Comparison of ENCODE assay signal across 18 mouse cellular contexts in the genomic region with DNA sequence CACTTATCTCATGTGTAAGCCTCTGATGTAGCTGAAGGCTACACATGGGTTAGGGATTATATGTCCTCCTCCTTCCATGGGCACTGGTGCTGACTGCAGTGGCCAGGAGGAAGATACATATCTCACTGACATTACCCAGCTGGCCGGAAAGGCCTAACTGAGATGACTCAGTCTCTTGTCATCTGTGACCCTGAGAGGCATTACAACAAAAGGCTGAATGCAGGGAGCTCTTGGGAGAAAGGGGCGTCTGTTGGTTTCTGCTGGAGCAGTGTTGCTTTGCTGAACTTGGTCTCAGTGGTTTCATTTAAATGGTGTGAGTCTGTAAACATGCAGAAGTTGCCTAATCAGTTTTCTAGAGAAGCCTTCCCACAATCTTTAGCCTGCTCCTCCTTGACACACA.
DNase-seq lines count a peak whose midpoint lies in the region; ATAC-seq and TF ChIP-seq lines count a peak whose summit lies in the region.
"Had no signal": no experiment of that assay in that cellular context is flagged by ENCODE, and none has a peak within 500 bp of the region (broad histone marks: within the 10 kb centered on the region; RNA-seq: fewer than 3 reads in every experiment).

No protein-coding gene starts in this region.

- H3K27ac ChIP-seq in heart, embryonic 11.5 days (ENCODE audit: low read depth, low read length) = no peak overlapping the region
- H3K27ac ChIP-seq in embryonic fibroblast, embryonic 13.5 days (ENCODE audit: insufficient read depth, low read length) = peak overlapping the region; percentile 45; the same call in 1 of the 2 replicates
- H3K27ac ChIP-seq in forebrain, postnatal 0 days (ENCODE audit: low read depth, low read length) = no peak overlapping the region
- H3K27ac ChIP-seq: embryonic facial prominence, embryonic 13.5 days; forebrain, embryonic 15.5 days; hindbrain, embryonic 10.5 days; liver, embryonic 14.5 days; midbrain, embryonic 12.5 days had no signal

- DNase-seq in heart, adult 18-20 months = peak; percentile 14 to 29
- DNase-seq in 3T3-L1 (ENCODE audit: low read depth, low spot score) = peak; percentile 77
- peak; percentile 32 for DNase-seq in NIH3T3 (ENCODE audit: low read depth)
- no peak for DNase-seq in spleen, adult 18-20 months
- no peak for DNase-seq in testis, postnatal 14 days (ENCODE audit: low spot score)
- DNase-seq in forebrain, postnatal 0 days = no peak
- DNase-seq: cerebellum, adult 11-12 months; left cerebral cortex, postnatal 4 days; lung, postnatal 14 days; right cerebral cortex, postnatal 14 days had no signal

- no peak for TF ChIP-seq CTCF in embryonic fibroblast, embryonic 13.5 days (IDR thresholded peaks at IDR 0.05; ENCODE audit: borderline replicate concordance, insufficient read depth, low read length)
- no peak for TF ChIP-seq CTCF in forebrain, postnatal 0 days (IDR thresholded peaks at IDR 0.05; ENCODE audit: low read depth)

- TF ChIP-seq POLR2A in embryonic fibroblast, embryonic 13.5 days (IDR thresholded peaks at IDR 0.05; ENCODE audit: low read depth, low read length) = no peak

- WGBS in heart, embryonic 11.5 days (ENCODE audit: insufficient replicate concordance) = 19% methylated on average over 2 of the region's 2 CpGs
- 67% methylated on average over 2 of the region's 2 CpGs for WGBS in forebrain, postnatal 0 days

- ATAC-seq in heart, embryonic 11.5 days (replicated peaks; ENCODE audit: insufficient number of reproducible peaks, low FRiP score, low TSS enrichment) = no peak
- no peak for ATAC-seq in forebrain, postnatal 0 days
- ATAC-seq: CD4-positive, CD25-positive, alpha-beta regulatory T cell, adult 4 months; forebrain, embryonic 15.5 days had no signal

- H3K9ac ChIP-seq in heart, embryonic 11.5 days (ENCODE audit: low read depth, low read length) = no peak overlapping the region
- no peak overlapping the region for H3K9ac ChIP-seq in forebrain, postnatal 0 days
- H3K9ac ChIP-seq: embryonic facial prominence, embryonic 13.5 days; forebrain, embryonic 15.5 days; liver, embryonic 14.5 days; midbrain, embryonic 12.5 days had no signal

- H3K4me2 ChIP-seq in heart, embryonic 11.5 days = no peak overlapping the region
- no peak overlapping the region for H3K4me2 ChIP-seq in forebrain, postnatal 0 days (ENCODE audit: low read depth)
- H3K4me2 ChIP-seq: embryonic facial prominence, embryonic 13.5 days; forebrain, embryonic 15.5 days; midbrain, embryonic 12.5 days had no signal

- no peaks in the 10 kb centered on the region for H3K9me3 ChIP-seq in heart, embryonic 11.5 days (replicated peaks; ENCODE audit: control insufficient read depth, low read length)
- no peaks in the 10 kb centered on the region for H3K9me3 ChIP-seq in forebrain, postnatal 0 days (ENCODE audit: low read length)
- H3K9me3 ChIP-seq: forebrain, embryonic 15.5 days; midbrain, embryonic 12.5 days had no signal

- no peaks in the 10 kb centered on the region for H3K27me3 ChIP-seq in heart, embryonic 11.5 days (ENCODE audit: control insufficient read depth, insufficient read depth, low read length)
- H3K27me3 ChIP-seq in forebrain, postnatal 0 days (ENCODE audit: insufficient read depth, low read length) = no peaks in the 10 kb centered on the region
- H3K27me3 ChIP-seq: embryonic facial prominence, embryonic 13.5 days; forebrain, embryonic 15.5 days; midbrain, embryonic 12.5 days had no signal

- no peak overlapping the region for H3K4me3 ChIP-seq in heart, embryonic 11.5 days (ENCODE audit: low read depth, low read length)
- no peak overlapping the region for H3K4me3 ChIP-seq in embryonic fibroblast, embryonic 13.5 days (ENCODE audit: insufficient read depth, low read length)
- H3K4me3 ChIP-seq in forebrain, postnatal 0 days (ENCODE audit: low read depth, low read length) = no peak overlapping the region
- H3K4me3 ChIP-seq: embryonic facial prominence, embryonic 13.5 days; forebrain, embryonic 15.5 days; hindbrain, embryonic 10.5 days; midbrain, embryonic 12.5 days had no signal

- H3K36me3 ChIP-seq in heart, embryonic 11.5 days (ENCODE audit: control insufficient read depth, insufficient read depth, low read length) = no peaks in the 10 kb centered on the region
- H3K36me3 ChIP-seq in forebrain, postnatal 0 days (ENCODE audit: insufficient read depth) = no peaks in the 10 kb centered on the region
- H3K36me3 ChIP-seq: embryonic facial prominence, embryonic 13.5 days; forebrain, embryonic 15.5 days; hindbrain, embryonic 10.5 days; midbrain, embryonic 12.5 days had no signal

- no peaks in the 10 kb centered on the region for H3K4me1 ChIP-seq in heart, embryonic 11.5 days (ENCODE audit: control insufficient read depth, insufficient read depth, low read length)
- peaks cover 5% of the 10 kb centered on the region for H3K4me1 ChIP-seq in embryonic fibroblast, embryonic 13.5 days (ENCODE audit: control insufficient read depth, insufficient read depth, low read length)
- H3K4me1 ChIP-seq in forebrain, postnatal 0 days (ENCODE audit: insufficient read depth) = no peaks in the 10 kb centered on the region
- H3K4me1 ChIP-seq: embryonic facial prominence, embryonic 13.5 days; forebrain, embryonic 15.5 days; midbrain, embryonic 12.5 days had no signal

Comparison
In these comparisons a context has a peak if more than half of its experiments do, and no peak if none do; other contexts are left out.
1. DNase-seq: peak in heart, adult 18-20 months (2 of 2), 3T3-L1 (single experiment) and NIH3T3 (single experiment); none in spleen, adult 18-20 months (0 of 2), testis, postnatal 14 days (single experiment) and forebrain, postnatal 0 days (single experiment).